ENCODE assay signal across 8 mouse cellular contexts in genomic region chr2:11429538-11429937, GRCm38 (mm10).
DNase-seq lines count a peak whose midpoint lies in the region; ATAC-seq and TF ChIP-seq lines count a peak whose summit lies in the region.

No protein-coding gene starts in this region.

- WGBS in forebrain, embryonic 14.5 days = 51% methylated on average over 3 of the region's 3 CpGs
- 15% methylated on average over 3 of the region's 3 CpGs for WGBS in heart, embryonic 16.5 days
- 4% methylated on average over 3 of the region's 3 CpGs for WGBS in liver, embryonic 14.5 days (ENCODE audit: insufficient replicate concordance)
- WGBS in neural tube, embryonic 13.5 days = 37% methylated on average over 3 of the region's 3 CpGs

- no peak overlapping the region for H3K4me3 ChIP-seq in forebrain, embryonic 14.5 days (ENCODE audit: low read depth, low read length)
- no peak overlapping the region for H3K4me3 ChIP-seq in heart, embryonic 16.5 days (ENCODE audit: low read length)
- no peak overlapping the region for H3K4me3 ChIP-seq in liver, embryonic 14.5 days (ENCODE audit: insufficient read depth in 1 of 2, low read depth in 2 of 2, low read length in 2 of 2)
- H3K4me3 ChIP-seq in neural tube, embryonic 13.5 days = no peak overlapping the region

- no peak for TF ChIP-seq CTCF in liver, embryonic 14.5 days (IDR thresholded peaks at IDR 0.05; ENCODE audit: low read depth)

- DNase-seq in thymus, adult 18-20 months = peak; percentile 5 to 10
- no peak for DNase-seq in thymus, postnatal 0 days (ENCODE audit: low spot score)
- peak; percentile 6 for DNase-seq in forebrain, embryonic 14.5 days (ENCODE audit: low spot score)
- DNase-seq in kidney, postnatal 36 days = peak; percentile 74 to 79
- DNase-seq in liver, embryonic 14.5 days (ENCODE audit: low read depth in 3 of 3, low spot score in 3 of 3) = peak in 2 of 3 experiments; percentile 12 to 44
- peak; percentile 17 for DNase-seq in thymus, postnatal 4 days

- H3K9me3 ChIP-seq in forebrain, embryonic 14.5 days (replicated peaks; ENCODE audit: control insufficient read depth, low read length) = no peaks in the 10 kb centered on the region
- H3K9me3 ChIP-seq in heart, embryonic 16.5 days (replicated peaks; ENCODE audit: control insufficient read depth, low read length) = no peaks in the 10 kb centered on the region
- H3K9me3 ChIP-seq in liver, embryonic 14.5 days (ENCODE audit: control insufficient read depth, low read length) = no peaks in the 10 kb centered on the region
- no peaks in the 10 kb centered on the region for H3K9me3 ChIP-seq in neural tube, embryonic 13.5 days

- no peaks in the 10 kb centered on the region for H3K36me3 ChIP-seq in forebrain, embryonic 14.5 days (ENCODE audit: control insufficient read depth, insufficient read depth, low read length)
- no peaks in the 10 kb centered on the region for H3K36me3 ChIP-seq in heart, embryonic 16.5 days (ENCODE audit: control insufficient read depth, insufficient read depth)
- no peaks in the 10 kb centered on the region for H3K36me3 ChIP-seq in liver, embryonic 14.5 days (replicated peaks; ENCODE audit: control insufficient read depth, insufficient read depth, low read depth)
- no peaks in the 10 kb centered on the region for H3K36me3 ChIP-seq in neural tube, embryonic 13.5 days

- no peak overlapping the region for H3K9ac ChIP-seq in forebrain, embryonic 14.5 days (ENCODE audit: low read length)
- no peak overlapping the region for H3K9ac ChIP-seq in heart, embryonic 16.5 days (ENCODE audit: low read length)
- no peak overlapping the region for H3K9ac ChIP-seq in liver, embryonic 14.5 days (replicated peaks)
- H3K9ac ChIP-seq in neural tube, embryonic 13.5 days = no peak overlapping the region

- H3K27ac ChIP-seq in forebrain, embryonic 14.5 days (ENCODE audit: low read depth, low read length) = no peak overlapping the region
- H3K27ac ChIP-seq in heart, embryonic 16.5 days (ENCODE audit: low read length) = peak overlapping the region; percentile 38
- H3K27ac ChIP-seq in liver, embryonic 14.5 days = no peak overlapping the region
- no peak overlapping the region for H3K27ac ChIP-seq in neural tube, embryonic 13.5 days (replicated peaks)

- no peak for ATAC-seq in forebrain, embryonic 14.5 days
- ATAC-seq in heart, embryonic 16.5 days (replicated peaks; ENCODE audit: extremely low read depth, insufficient read depth, low FRiP score) = peak; percentile 89
- ATAC-seq in liver, embryonic 14.5 days (ENCODE audit: insufficient read depth) = peak; percentile 56
- ATAC-seq in neural tube, embryonic 13.5 days (ENCODE audit: low read depth) = peak; percentile 32; the same call in 1 of the 2 replicates

- no peak overlapping the region for H3K4me2 ChIP-seq in forebrain, embryonic 14.5 days (ENCODE audit: low read length)
- H3K4me2 ChIP-seq in heart, embryonic 16.5 days (ENCODE audit: low read depth, low read length) = no peak overlapping the region
- H3K4me2 ChIP-seq in liver, embryonic 14.5 days (ENCODE audit: low read depth) = no peak overlapping the region
- H3K4me2 ChIP-seq in neural tube, embryonic 13.5 days = no peak overlapping the region

- TF ChIP-seq EP300 in liver, embryonic 14.5 days (IDR thresholded peaks at IDR 0.05; ENCODE audit: low read depth) = no peak

- H3K4me1 ChIP-seq in forebrain, embryonic 14.5 days (ENCODE audit: control insufficient read depth, insufficient read depth, low read length) = no peaks in the 10 kb centered on the region
- peaks cover 15% of the 10 kb centered on the region for H3K4me1 ChIP-seq in heart, embryonic 16.5 days (ENCODE audit: control insufficient read depth, insufficient read depth, low read length)
- H3K4me1 ChIP-seq in liver, embryonic 14.5 days (replicated peaks; ENCODE audit: control insufficient read depth in 2 of 2, insufficient read depth in 2 of 2, low read length in 1 of 2) = peaks cover 17 to 38% of the 10 kb centered on the region in 2 experiments
- H3K4me1 ChIP-seq in neural tube, embryonic 13.5 days (replicated peaks) = no peaks in the 10 kb centered on the region

- H3K27me3 ChIP-seq in forebrain, embryonic 14.5 days (replicated peaks; ENCODE audit: control insufficient read depth, insufficient read depth, low read length) = no peaks in the 10 kb centered on the region
- no peaks in the 10 kb centered on the region for H3K27me3 ChIP-seq in heart, embryonic 16.5 days (ENCODE audit: control insufficient read depth, insufficient read depth, low read length)
- no peaks in the 10 kb centered on the region for H3K27me3 ChIP-seq in liver, embryonic 14.5 days (ENCODE audit: control insufficient read depth, insufficient read depth, low read length)
- no peaks in the 10 kb centered on the region for H3K27me3 ChIP-seq in neural tube, embryonic 13.5 days
